Mouse (Mus musculus): ENCODE data around the gene Clic1.

- no peak for TF ChIP-seq CTCF (IDR thresholded peaks at IDR 0.05; ENCODE audit: borderline replicate concordance, control insufficient read depth, extremely low read depth, insufficient read depth, low read length, poor library complexity)
- TF ChIP-seq POLR2A (IDR thresholded peaks at IDR 0.05; ENCODE audit: control insufficient read depth, extremely low read depth, insufficient read depth, low read length, poor library complexity), result no peak
Measured at GRCm38 (mm10) chr17:35064378-35064877, 14.7 kb downstream of the Clic1 start.
